Mouse (Mus musculus) gastrocnemius, postnatal 36 days (tissue): ENCODE data around the gene Chd9. TPM values are rescaled to one million over a fixed set of nuclear protein-coding genes. Genes with fewer than 3 reads are reported as not detected.
"Not testable (repeated sequence)": the region's sequence is repeated elsewhere in the genome, so short reads cannot be mapped to it uniquely, and the experiment has no call there.

Experiments used
- DNase-seq, 2 experiments: peaks; one replicate each; pipeline ENCODE4 v3.0.0; 2022
- intact Hi-C: fragments of 180-260 bp; cut with DNase I; formaldehyde crosslinking; loops from one replicate; pipeline ENCODE4 v1.15.1; 2025
- total RNA-seq, 2 experiments: library from RNA; stranded (reverse); gene quantifications; 2 replicates each; pipeline ENCODE4 v1.2.3; 2021

Gene Chd9
- total RNA-seq, 2 experiments from 2014 or later = 47.5 to 68.0 TPM

DNA sequence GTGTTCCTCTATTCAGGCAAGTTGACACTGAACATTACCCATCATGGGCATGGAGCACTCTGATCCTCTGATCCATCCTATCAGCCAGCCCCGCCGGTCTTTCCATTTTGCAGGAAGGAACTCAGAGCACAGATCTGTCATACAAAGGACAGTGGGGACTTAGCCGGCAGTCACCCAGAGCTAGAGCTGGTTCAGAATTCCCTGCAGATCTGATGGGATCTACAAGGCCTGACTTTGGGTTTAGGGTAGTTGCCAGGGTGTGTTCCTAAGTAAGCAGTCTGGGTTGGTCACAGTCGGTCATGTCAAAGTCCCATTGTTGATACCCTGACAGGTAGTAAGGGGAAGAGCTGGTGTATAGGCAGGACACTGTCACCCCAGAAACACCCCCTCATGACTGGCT, 39.8 kb downstream of the Chd9 start:
- intact Hi-C loops = loop anchor here (5.0 kb wide), 1 partner anchor 41 kb away; the partner anchor contains the start of gene Chd9
- DNase-seq = no peak

DNA sequence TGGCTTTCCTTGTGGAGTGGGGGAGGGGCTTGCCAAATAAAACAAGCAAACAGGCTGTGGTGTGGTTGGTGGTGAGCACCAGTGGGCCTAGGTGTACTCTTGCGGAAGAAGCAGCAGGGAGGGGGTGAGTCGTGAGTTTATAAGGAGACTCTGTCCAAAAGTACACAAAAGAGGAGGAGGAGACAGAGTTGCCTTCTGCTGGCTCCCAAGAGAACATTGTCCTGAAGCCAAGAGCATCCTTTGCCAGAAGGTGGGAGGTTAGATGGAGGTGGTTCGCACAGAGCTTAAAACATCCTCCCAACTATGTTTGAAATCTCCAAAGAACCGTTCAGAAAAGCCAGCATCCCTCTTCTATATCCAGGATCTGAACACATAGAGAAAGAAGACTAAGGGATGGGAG, 40.2 kb downstream of the Chd9 start:
- intact Hi-C loops = loop anchor here (5.0 kb wide), 1 partner anchor 41 kb away; the partner anchor contains the start of gene Chd9
- no peak for DNase-seq

DNA sequence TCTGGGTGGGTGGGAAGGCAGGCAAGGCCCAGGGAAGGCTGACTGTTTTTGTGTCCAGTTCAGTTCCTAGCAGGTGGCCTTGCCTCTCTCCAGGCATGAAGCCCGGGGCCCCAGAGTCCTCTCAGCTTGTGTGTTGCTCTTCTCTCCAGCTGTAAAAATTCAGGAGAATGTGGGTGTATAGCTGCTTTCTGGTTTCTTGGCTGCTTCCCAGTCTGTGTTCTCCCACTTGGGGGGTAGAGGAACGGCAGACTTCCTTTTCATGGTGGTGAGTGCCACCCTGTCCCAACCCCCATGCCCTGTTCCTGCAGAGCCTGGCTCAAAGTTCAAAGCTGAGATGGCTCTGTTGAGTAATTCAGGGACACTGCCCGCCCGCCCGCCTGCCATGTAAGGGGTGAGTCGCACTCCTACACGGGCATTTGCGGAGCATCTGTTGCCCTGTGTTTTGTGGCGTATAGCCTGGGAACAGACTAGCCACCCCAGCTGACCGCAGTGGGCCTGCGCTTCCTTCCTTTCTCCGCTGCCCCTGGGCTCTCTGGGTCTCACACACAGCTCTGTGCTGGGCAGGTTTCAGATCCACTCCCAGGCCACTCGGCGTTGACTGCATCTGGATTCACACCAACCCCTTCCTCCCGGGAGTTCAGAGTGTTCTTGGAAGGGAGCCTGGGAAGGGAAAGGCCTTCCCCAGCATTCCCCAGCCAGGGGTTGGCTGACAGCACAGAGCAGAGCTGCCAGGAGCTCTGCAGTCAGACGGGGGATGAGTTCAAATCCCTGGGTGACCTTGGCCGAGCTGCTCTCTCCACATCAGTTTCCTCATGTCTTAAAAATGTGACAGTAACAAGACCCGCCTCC, 41.1 kb downstream of the Chd9 start:
- intact Hi-C loops = loop anchor here (5.0 kb wide), 1 partner anchor 42 kb away; the partner anchor contains the start of gene Chd9
- peak; percentile 88 to 94 for DNase-seq

DNA sequence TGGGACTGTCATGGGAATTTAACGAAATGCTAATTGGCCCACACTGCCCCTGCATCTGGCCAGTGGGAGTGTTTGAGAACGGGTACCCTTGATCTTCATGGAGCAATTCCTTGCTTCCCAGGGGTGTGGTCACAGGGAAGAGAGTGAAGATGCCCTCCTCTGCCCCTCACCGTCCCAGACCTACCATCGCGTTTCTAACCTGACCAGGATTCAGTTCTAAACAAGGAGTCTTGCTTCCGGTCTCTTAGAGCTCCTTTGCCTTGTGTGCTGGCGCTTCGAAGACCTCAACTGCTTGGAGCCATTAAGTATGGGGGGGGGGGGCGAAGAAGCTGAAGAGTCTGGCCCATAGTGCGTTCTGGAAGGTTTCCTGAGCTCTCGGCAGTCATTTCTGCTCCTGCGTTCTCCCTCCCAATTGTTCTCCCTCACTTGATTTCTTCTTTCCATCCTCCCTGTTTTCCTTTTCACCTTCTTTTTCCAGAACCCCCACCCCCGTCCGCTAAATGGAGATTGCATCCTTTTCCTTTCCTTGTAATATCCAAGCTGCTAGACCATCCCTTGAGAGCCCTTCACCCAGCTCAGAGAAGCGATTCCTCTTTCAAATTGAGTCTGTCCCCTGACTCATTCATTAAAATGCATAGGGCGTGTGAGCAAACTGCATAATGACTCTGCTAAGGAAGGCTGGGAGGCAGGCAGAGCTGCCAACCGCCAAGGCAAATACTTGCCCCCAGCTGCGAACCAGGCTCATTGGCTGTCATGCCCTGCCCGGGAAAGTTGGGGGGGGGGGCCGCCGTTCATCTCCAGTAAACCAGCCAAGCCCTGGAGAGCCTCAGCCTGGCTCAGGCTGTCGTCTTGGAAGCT, 42.0 kb downstream of the Chd9 start:
- intact Hi-C loops = loop anchor here (5.0 kb wide), 2 partner anchors 37 to 43 kb away; partner anchors contain the start of gene Chd9
- DNase-seq = peak in 1 of 2 experiments; percentile 30

DNA sequence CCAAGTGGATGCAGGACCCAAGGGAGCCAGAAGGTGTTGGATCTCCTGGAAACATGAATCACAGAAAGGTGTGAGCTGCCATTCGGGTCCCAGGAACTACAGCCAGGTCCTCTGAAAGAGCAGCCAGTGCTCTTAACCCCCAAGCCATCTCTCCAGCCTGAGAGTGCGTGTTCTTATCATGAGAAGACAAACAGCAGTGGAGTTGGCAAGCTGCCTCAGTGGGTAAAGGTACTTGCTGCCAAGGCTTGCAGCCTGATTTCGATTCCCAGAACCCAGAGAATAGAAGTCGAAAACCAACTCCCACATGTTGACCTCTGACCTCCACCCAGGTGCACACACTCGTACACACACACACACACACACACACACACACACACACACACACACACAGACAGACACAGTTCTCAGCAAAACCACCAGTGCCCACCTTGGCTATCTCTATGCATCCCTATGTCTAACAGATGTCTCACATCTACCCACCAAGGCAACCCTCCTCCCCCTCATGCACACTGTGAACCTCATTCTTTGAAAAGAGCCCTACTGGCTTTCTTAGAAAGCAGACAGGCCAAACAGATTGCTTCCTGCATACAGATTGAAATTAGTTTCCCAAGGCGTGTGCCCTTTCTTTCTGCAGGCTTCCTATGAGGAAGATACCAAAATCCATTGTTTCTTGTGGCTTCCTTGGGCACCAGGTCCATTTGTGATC, 43.4 kb downstream of the Chd9 start:
- no peak for DNase-seq
- intact Hi-C loops = loop anchor here (5.0 kb wide), 1 partner anchor 36 kb away; no protein-coding TSS in a partner anchor

DNA sequence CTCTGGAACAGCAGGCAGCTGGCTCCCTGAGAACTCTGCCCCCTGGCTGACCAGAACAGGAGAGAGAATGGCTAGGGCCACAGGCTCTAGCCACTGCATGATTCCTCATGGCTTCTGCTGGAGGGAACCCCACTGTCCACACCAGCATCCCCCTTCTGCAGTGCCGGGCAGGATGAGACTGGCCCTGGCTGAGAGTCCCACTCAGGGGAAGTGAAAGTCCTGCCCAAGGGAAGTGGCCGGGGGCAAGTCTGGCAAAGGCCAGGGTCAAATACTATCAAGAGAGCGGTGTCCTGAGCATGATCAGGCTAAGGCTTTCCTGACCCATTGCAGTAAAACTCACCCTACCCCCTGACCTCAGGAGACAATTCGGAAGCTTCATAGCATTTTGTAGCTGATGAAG, 44.9 kb downstream of the Chd9 start:
- intact Hi-C loops = loop anchor here (5.0 kb wide), 1 partner anchor 34 kb away; no protein-coding TSS in a partner anchor
- DNase-seq = no peak

DNA sequence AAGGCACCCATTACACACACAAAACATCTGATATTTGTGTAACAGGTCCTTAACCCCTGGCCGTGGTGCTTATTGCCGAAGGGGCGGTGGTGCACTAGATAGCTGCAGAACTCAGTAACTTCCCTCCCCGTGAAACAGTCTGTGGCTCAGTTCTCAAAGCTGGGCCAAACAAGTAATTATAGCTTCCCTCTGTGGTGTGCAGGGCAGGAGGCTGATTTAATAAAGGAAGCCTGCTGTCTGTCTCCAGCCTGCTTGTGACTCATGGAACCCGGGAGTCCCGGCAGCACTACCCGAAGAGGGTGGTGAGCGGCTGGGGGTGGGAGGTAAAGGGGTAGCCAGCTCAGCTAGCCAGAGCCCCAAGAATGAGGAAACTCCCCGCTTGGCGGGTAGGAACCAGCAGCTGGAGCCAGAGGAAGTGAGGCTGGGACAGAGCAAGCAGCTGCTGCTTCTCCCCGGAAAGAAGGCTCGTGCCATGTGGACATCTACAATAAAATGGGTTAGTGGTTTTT, 48.1 kb downstream of the Chd9 start:
- peak; percentile 64 to 80 for DNase-seq
- intact Hi-C loops = loop anchor here (5.0 kb wide), 1 partner anchor 34 kb away; no protein-coding TSS in a partner anchor

DNA sequence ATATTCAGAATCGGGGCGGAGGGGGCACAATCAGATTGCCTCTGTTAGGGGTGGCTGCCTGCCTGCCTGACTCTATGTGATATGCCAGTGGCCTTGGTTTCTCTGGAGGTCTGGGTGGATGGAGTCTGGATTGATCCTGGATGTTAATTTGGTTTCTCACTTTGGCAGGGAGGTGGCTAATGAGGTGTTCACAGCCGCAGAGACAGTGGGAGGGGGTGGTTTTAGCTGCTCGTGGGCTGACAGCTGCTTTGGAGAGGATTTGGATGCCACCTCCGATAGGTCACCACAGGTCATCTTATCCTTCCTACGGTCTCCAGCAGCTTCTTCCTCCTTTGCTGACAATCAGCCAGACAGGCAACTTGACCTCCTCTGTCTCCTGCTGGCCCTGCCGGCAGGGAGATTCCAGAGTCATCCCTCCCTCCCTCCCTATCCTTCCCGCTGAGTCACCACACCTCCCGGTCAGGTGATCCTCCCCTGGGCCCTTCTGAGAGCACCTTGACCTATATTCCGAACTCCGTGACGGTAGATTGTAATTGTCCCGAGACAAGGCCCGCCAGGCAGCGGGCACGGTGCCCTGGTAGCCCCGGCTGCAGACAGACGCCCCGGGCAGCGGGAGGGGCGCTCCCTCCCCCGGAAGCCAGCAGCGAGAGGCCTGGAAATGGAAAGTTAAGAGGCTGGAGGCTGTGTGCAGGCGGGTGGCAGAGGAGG, 48.7 kb downstream of the Chd9 start:
- DNase-seq = peak; percentile 64 to 73

DNA sequence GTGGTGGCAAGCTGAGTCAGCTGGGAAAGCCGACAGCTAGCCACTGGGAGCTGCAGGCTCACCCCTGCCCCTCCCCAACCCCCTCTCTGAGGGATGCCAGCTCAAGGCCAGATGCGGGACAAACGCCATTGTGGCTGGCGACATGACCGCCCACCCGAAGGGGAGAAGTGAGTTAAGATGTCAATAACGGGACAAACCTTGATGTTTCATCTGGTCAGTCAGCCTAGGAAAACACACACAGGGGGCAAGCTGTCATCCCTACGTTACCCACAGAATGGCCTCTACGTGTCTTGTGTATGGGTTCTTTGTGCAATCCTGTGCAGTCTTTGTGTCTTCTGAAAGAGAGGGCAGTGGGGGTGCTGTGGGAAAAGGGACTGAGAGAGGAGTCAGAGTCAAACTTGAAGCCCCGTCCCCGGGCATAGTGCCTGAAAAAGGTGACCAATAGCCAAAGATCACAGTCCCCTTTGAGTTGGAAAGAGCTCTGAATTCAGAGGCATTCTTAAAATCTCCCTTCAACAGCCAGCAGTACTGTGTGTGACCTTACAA, 49.4 kb downstream of the Chd9 start:
- intact Hi-C loops = loop anchor here (5.0 kb wide), 1 partner anchor 35 kb away; no protein-coding TSS in a partner anchor
- no peak for DNase-seq

More for the DNA sequence above, 48.7 kb downstream of the Chd9 start:
- intact Hi-C loops = loop anchor here (5.0 kb wide), 1 partner anchor 35 kb away; no protein-coding TSS in a partner anchor

DNA sequence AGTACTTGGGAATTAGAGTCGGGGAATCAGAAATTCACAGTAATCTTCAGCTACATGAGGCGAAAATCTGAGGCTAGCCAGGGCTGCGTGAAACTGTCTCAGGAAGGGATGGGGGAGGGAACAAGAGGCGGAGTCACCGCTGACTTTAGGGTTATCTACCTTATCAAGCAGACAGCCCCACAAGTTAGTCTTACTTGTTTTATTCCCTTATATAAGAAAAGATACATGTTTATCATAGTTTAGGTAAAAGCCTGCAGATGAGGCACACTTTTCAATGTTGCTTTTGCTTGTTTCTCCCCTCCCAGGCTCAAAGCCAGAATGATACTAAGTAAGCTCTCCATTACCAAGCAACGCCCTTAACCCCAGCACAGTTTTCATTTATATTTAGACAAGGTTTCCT, 50.4 kb downstream of the Chd9 start:
- DNase-seq = no peak
- intact Hi-C loops = loop anchor here (5.0 kb wide), 1 partner anchor 36 kb away; no protein-coding TSS in a partner anchor

DNA sequence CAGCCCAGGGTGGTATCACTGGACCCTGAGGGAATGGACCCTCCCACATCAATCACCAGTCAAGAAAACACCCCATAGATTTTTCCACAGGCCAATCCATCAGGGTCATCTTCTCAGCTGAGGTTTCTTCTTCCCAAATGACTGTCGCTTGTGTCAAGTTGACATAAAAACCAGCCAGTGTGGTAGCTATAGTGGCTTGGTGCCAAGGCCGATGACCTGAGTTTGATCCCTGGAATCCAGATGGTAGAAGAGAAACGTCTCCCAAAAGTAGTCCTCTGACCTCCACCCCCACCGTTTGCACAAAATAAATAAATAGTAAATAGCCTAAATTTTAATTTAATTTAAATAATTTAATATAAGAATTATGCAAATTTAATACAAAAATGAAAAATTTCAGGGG, 51.9 kb downstream of the Chd9 start:
- no peak for DNase-seq
- intact Hi-C loops = no loop called here

DNA sequence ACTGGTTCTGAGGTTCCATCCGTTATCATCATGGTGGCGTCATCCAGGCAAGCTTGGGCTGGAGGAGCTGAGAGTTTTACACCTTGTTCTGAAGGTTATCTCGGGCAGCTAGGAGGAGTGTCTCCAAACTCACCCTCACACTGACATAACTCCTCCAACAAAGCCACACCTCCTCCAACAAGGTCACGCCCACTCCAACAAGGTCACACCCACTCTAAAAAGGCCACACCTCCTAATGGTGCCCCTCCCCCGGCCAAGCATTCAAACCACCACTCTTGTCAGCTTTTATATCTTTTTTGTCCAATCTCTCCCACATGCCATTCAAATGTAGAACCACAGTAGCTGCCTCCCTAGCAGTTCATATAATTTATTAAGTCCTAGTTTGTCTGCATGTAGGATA, 53.0 kb downstream of the Chd9 start:
- intact Hi-C loops = no loop called here
- DNase-seq = no peak

DNA sequence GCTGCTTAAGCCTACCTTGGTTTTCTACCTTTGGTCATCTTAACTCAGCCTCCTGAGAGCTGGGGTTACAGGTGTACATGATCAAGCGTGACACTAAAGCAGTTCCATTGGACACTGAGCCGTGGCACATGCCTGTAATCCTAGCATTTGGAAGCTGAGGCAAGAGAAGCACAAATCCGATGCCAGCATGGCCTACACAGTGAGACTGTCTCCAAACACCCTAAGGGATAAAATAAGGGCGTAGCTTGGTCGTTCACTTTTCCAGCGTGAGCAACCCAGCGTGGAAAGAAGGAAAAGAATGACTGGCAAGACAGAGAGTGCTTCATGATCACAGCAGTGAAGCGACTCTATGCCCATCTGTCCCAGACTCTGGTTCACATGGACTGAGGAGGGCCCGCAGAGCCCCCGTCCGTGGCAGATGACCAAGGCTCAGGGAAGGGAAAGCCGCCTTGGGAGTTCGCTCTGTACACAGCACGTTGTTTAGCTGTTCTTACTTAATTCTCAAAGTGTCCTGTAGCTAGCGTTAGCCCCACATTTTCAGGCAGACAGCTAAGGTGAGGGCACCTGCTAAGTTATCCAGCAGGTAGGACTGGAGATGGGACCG, 54.0 kb downstream of the Chd9 start:
- intact Hi-C loops = no loop called here
- no peak for DNase-seq

DNA sequence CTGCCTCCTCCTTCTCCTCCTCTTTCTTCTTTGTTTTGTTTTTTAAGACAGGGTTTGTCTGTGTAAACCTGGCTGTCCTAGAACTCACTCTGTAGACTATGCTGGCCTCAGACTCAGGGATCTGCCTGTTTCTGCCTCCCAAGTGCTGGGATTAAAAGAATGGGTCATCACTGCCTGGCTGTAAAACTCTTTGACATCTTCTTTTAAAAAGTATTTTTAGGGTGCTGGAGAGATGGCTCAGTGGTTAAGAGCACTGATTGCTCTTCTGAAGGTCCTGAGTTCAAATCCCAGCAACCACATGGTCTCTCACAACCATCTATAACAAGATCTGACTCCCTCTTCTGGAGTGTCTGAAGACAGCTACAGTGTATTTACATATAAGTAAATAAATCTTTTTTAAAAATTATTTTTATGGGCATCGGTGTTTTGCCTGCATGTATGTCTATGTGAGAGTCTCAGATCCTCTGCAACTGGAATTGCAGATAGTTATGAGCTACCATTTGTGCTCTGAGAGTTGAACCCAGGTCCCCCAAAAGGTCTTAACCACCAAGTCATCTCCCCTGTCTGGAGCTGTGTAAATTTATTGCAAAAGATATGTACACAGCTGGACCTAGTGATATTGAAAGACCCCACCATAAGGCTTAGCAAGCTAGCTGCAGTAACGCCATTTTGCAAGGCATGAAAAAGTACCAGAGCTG, 57.7 kb downstream of the Chd9 start:
- intact Hi-C loops = no loop called here
- DNase-seq = no peak

DNA sequence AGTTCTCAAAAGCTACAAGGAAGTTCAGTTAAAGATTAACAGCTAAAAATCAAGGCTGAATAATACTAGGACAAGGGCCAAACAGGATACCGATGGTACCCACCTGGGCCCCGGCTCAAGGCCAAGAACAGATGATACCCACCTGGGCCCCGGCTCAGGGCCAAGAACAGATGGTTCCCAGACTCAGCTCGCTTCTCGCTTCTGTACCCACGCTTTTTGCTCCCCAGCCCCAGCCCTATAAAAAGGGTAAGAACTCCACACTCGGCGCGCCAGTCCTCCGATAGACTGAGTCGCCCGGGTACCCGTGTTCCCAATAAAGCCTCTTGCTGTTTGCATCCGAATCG, 58.2 kb downstream of the Chd9 start:
- DNase-seq, intact Hi-C loops: not testable (repeated sequence)

DNA sequence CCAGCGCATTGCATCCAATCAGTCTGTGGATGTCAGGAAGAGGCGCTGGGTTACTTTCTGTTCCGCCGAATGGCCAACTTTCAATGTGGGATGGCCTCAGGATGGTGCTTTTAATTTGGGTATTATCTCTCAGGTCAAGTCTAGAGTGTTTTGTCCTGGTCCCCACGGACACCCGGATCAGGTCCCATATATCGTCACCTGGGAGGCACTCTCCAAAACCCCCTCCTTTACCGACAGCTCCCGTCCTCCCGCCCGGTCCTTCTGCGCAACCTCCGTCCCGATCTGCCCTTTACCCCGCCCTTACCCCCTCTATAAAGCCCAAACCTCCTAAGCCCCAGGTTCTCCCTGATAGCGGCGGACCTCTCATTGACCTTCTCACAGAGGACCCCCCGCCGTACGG, 59.2 kb downstream of the Chd9 start:
- DNase-seq, intact Hi-C loops: not testable (repeated sequence)

DNA sequence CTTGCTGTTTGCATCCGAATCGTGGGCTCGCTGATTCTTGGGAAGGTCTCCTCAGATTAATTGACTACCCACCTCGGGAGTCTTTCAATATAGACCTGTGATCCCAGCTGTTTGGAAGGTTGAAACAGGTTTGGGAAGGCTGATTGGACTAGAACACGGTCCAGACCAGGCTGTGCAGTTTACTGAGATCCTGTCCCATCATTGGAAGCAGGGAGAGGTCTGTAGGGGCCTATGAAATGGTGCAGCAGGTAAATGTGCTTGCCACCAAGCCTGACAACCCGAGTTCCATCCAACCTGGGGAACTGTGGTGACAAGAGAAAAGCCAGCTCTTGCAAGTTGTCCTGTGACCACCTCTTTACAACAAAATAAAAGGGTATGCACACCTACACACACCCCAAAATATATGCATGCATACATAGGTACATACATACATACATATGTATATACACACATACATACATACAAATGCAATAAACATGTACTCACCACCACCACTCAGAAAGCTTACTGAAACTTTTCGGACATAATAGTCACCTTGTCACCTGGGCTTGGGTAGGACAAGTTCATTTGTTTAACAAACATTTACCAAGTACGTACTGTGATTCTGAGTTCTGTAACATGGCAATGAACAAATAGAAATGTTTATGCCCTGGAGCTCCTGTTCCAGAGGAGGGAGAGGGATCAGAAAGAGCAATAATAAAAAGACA, 63.9 kb downstream of the Chd9 start:
- no peak for DNase-seq
- intact Hi-C loops = no loop called here

DNA sequence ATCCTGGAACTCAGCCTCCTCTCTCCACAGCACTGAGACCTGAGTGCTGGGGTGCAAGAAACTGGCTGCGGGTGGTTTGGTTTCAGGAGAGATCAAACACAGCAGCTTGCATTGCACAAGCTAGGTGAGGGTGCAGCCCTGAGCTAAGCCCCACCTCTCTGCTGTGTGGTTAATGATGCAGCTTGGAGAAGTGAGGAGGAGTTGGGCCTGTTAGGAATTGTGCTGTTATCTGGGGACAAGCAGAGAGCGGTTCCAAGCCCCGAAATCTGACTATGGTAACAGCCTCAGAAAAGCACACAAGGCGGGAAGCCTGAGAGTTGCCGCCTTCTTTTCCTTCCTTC, 64.4 kb downstream of the Chd9 start:
- intact Hi-C loops = no loop called here
- no peak for DNase-seq
